8 mouse cellular contexts compared by ENCODE assay signal in the genomic region with DNA sequence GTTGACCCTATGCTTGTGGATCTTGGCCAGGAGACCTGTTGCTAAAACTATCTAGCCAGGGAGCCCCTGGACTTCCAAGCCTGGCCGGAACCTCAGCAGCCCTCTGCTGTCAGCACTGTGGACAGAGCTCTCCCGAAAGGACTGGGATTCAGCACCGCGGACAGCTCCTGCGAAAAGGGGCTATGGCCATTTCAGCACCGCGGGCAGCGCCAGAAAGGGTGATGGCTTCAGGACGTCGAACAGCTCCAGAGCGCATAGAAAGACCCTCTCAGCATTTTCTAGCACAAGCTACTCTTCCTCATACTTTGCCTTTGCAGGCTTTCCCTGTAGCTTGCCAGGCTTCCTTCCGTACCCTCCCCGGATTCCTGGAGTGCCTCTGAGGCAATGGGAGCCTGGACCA. TPM values are rescaled to one million over a fixed set of nuclear protein-coding genes. Genes with fewer than 3 reads are reported as not detected.
DNase-seq lines count a peak whose midpoint lies in the region; ATAC-seq lines count a peak whose summit lies in the region.

No protein-coding gene starts in this region.

- no peak overlapping the region for H3K4me3 ChIP-seq in heart, embryonic 16.5 days (ENCODE audit: low read length)

- H3K27me3 ChIP-seq in heart, embryonic 16.5 days (ENCODE audit: control insufficient read depth, insufficient read depth, low read length), result peaks cover 29% of the 10 kb centered on the region

- no peaks in the 10 kb centered on the region for H3K36me3 ChIP-seq in heart, embryonic 16.5 days (ENCODE audit: control insufficient read depth, insufficient read depth)

- ATAC-seq in heart, embryonic 16.5 days (replicated peaks; ENCODE audit: extremely low read depth, insufficient read depth, low FRiP score), result peak; percentile 33; the same call in 1 of the 2 replicates

- H3K27ac ChIP-seq in heart, embryonic 16.5 days (ENCODE audit: low read length), result no peak overlapping the region

- H3K9me3 ChIP-seq in heart, embryonic 16.5 days (replicated peaks; ENCODE audit: control insufficient read depth, low read length), result no peaks in the 10 kb centered on the region

- peaks cover 22% of the 10 kb centered on the region for H3K4me1 ChIP-seq in heart, embryonic 16.5 days (ENCODE audit: control insufficient read depth, insufficient read depth, low read length)

- no peak overlapping the region for H3K4me2 ChIP-seq in heart, embryonic 16.5 days (ENCODE audit: low read depth, low read length)

- DNase-seq in B cell, adult 2 months, result peak; percentile 79 to 81
- DNase-seq in T-cell, adult 2 months (ENCODE audit: low spot score), result peak; percentile 46
- peak; percentile 86 for DNase-seq in embryo, embryonic 11.5 days (ENCODE audit: low read depth, low spot score)
- DNase-seq in kidney, postnatal 4 days, result peak; percentile 97 to 99
- DNase-seq in lung, postnatal 4 days, result peak; percentile 89 to 94
- peak; percentile 31 for DNase-seq in retina, postnatal 7 days (ENCODE audit: low read depth, low spot score)
- DNase-seq in urinary bladder, postnatal 4 days (ENCODE audit: low spot score in 2 of 2), result peak; percentile 84 to 97

- H3K9ac ChIP-seq in heart, embryonic 16.5 days (ENCODE audit: low read length), result no peak overlapping the region

- 2% methylated on average over 13 of the region's 13 CpGs for WGBS in heart, embryonic 16.5 days

RNA-seq across cellular contexts. Expression of gene Npas4, which starts 1.1 kb away (rescaled TPM):
- polyA plus RNA-seq in heart, embryonic 16.5 days (2015; fragmentation: Nextera tagmentation; extraction: Ambion mirVana), result 0.09 and 0.10 TPM in 2 replicates

RNA-seq across cellular contexts. Expression of gene Mrpl11, which starts 27.1 kb away (rescaled TPM):
- 88.9 and 94.5 TPM in 2 replicates for polyA plus RNA-seq in heart, embryonic 16.5 days (2015; fragmentation: Nextera tagmentation; extraction: Ambion mirVana)

RNA-seq across cellular contexts. Expression of gene Slc29a2, which starts 34.6 kb away (rescaled TPM):
- polyA plus RNA-seq in heart, embryonic 16.5 days (2015; fragmentation: Nextera tagmentation; extraction: Ambion mirVana), result 12.6 and 13.8 TPM in 2 replicates

RNA-seq across cellular contexts. Expression of gene Peli3, which starts 46.1 kb away (rescaled TPM):
- 0.51 and 0.85 TPM in 2 replicates for polyA plus RNA-seq in heart, embryonic 16.5 days (2015; fragmentation: Nextera tagmentation; extraction: Ambion mirVana)

RNA-seq across cellular contexts. Expression of gene B4gat1, which starts 49.6 kb away (rescaled TPM):
- polyA plus RNA-seq in heart, embryonic 16.5 days (2015; fragmentation: Nextera tagmentation; extraction: Ambion mirVana), result 43.4 and 43.5 TPM in 2 replicates

Comparison
In these comparisons a context has a peak if more than half of its experiments do, and no peak if none do; other contexts are left out.
1. DNase-seq: peak in every context shown above with its lines; median percentile 98 in kidney, postnatal 4 days; 92 in lung, postnatal 4 days; 90 in urinary bladder, postnatal 4 days; 86 in embryo, embryonic 11.5 days; 80 in B cell, adult 2 months; 46 in T-cell, adult 2 months; 31 in retina, postnatal 7 days.